Mouse (Mus musculus) lung, postnatal 0 days (tissue): ENCODE measurements around the gene Chn2.
A peak's percentile ranks its signal among the peaks of the same experiment; 100 is the strongest.

Experiments
- CTCF ChIP-seq: IDR thresholded peaks from 2 replicates; pipeline ENCODE4 v1.5.1; 2016; ENCODE audit warnings: antibody characterized with exemption, mild to moderate bottlenecking
- EP300 ChIP-seq: IDR thresholded peaks from 2 replicates; pipeline ENCODE4 v1.6.1; 2016; ENCODE audit warnings: antibody characterized with exemption, mild to moderate bottlenecking, control low read depth

DNA sequence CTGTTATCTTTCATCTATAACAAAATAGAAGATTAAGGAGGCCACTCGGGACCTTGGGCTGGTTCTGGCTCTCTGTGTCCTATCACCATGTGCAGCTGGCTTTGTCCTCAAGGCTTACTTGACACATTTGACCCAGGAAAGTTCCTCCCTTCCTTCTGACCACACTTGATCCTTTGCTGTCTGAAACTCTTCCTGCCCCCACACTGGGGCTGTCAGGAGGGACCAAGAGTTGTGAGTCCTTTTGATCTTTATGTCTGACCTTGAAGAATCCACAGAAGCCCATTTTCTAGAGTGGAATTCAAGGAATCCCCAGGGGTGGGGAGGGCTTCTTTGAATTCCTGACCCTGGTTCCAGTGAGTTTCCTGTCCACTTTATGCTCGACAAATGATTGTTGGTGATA lies 21.3 kb upstream of the Chn2 start:
- TF ChIP-seq CTCF (no peak), EP300 (peak; percentile 54; the same call in 1 of the 2 replicates)
